Mouse (Mus musculus) MEL (cell line): ENCODE measurements around the gene Dnajb11. TPM values are rescaled to one million over a fixed set of nuclear protein-coding genes. Genes with fewer than 3 reads are reported as not detected.

Source experiments
- DNase-seq: peaks from one replicate; pipeline ENCODE4 v3.0.0; 2011; ENCODE audit warnings: low read depth, low spot score
- H3K27ac ChIP-seq: 2 replicates; pipeline ENCODE4 v1.5.1; 2012; ENCODE audit warnings: low read depth, mild to moderate bottlenecking, control low read depth, low read length, moderate library complexity; ENCODE audit not compliant: control insufficient read depth
- H3K27me3 ChIP-seq, 2 experiments: fragments of 150-350 bp in 1 of 2; sonication (generic) in 1 of 2; 2 replicates each; pipeline ENCODE4 v1.6.1; 2012; ENCODE audit warnings: low read length in 2 of 2, mild to moderate bottlenecking in 2 of 2, improper control_type of control experiment in 1 of 2, moderate library complexity in 1 of 2; ENCODE audit not compliant: insufficient read depth in 2 of 2, control insufficient read depth in 1 of 2
- H3K36me3 ChIP-seq, 2 experiments: 2 replicates each; pipeline ENCODE4 v1.6.1; 2012 to 2014; ENCODE audit warnings: low read length in 2 of 2, improper control_type of control experiment in 1 of 2, inconsistent platforms in 1 of 2, mild to moderate bottlenecking in 1 of 2; ENCODE audit not compliant: insufficient read depth in 2 of 2, control insufficient read depth in 1 of 2
- H3K4me1 ChIP-seq, 2 experiments: fragments of 150-350 bp in 1 of 2; sonication (generic) in 1 of 2; 2 replicates each; pipeline ENCODE4 v1.6.1; 2012; ENCODE audit warnings: low read length in 2 of 2, improper control_type of control experiment in 1 of 2, mild to moderate bottlenecking in 1 of 2; ENCODE audit not compliant: insufficient read depth in 2 of 2, control insufficient read depth in 1 of 2
- H3K4me3 ChIP-seq, 2 experiments: fragments of 150-350 bp in 1 of 2; sonication (generic) in 1 of 2; 2 replicates each; pipeline ENCODE4 v1.5.1; 2012; ENCODE audit warnings: low read depth in 2 of 2, low read length in 2 of 2, mild to moderate bottlenecking in 2 of 2, moderate library complexity in 2 of 2, control low read depth in 1 of 2, improper control_type of control experiment in 1 of 2; ENCODE audit not compliant: control insufficient read depth in 1 of 2, insufficient read depth in 1 of 2
- H3K79me2 ChIP-seq: 2 replicates; pipeline ENCODE4 v1.6.1; 2012; ENCODE audit warnings: mild to moderate bottlenecking, low read length, moderate library complexity; ENCODE audit not compliant: control insufficient read depth, poor library complexity, insufficient read depth
- H3K9ac ChIP-seq: 2 replicates; pipeline ENCODE4 v1.6.1; 2012; ENCODE audit warnings: low read depth, mild to moderate bottlenecking, control low read depth, low read length, moderate library complexity; ENCODE audit not compliant: control insufficient read depth, poor library complexity, severe bottlenecking
- H3K9me3 ChIP-seq: fragments of 150-350 bp; sonication (generic); replicated peaks from 2 replicates; pipeline ENCODE4 v1.6.1; 2012; ENCODE audit warnings: mild to moderate bottlenecking, low read length, improper control_type of control experiment, moderate library complexity; ENCODE audit not compliant: insufficient read depth
- CHD2 ChIP-seq: IDR thresholded peaks from 2 replicates; pipeline ENCODE4 v1.6.1; 2011; ENCODE audit warnings: low read length, improper control_type of control experiment
- CTCF ChIP-seq, 3 experiments: IDR thresholded peaks in 2 of 3; conservative IDR thresholded peaks in 1 of 3; 2 replicates each; pipeline ENCODE4 v1.5.1; 2011 to 2012; ENCODE audit warnings: low read length in 3 of 3, low read depth in 2 of 3, mild to moderate bottlenecking in 2 of 3, improper control_type of control experiment in 1 of 3, inconsistent platforms in 1 of 3, mixed read lengths in 1 of 3, moderate library complexity in 1 of 3; ENCODE audit not compliant: control insufficient read depth in 1 of 3, insufficient read depth in 1 of 3, poor library complexity in 1 of 3, severe bottlenecking in 1 of 3
- E2F4 ChIP-seq: IDR thresholded peaks from 2 replicates; pipeline ENCODE4 v1.6.1; 2011; ENCODE audit warnings: low read depth, low read length, improper control_type of control experiment, borderline replicate concordance
- GABPA ChIP-seq: IDR thresholded peaks from 2 replicates; pipeline ENCODE4 v1.6.1; 2012; ENCODE audit warnings: low read depth, mild to moderate bottlenecking, inconsistent platforms, low read length, improper control_type of control experiment, moderate library complexity
- HCFC1 ChIP-seq: IDR thresholded peaks from 2 replicates; pipeline ENCODE4 v1.6.1; 2012; ENCODE audit warnings: low read depth, mild to moderate bottlenecking, inconsistent platforms, low read length, improper control_type of control experiment, moderate library complexity
- JUND ChIP-seq: IDR thresholded peaks from 2 replicates; pipeline ENCODE4 v1.6.1; 2011; ENCODE audit warnings: low read depth, mild to moderate bottlenecking, improper control_type of control experiment, low read length
- KAT2A ChIP-seq: conservative IDR thresholded peaks from 2 replicates; pipeline ENCODE4 v1.6.1; 2012; ENCODE audit warnings: low read depth, low read length, improper control_type of control experiment, inconsistent platforms
- MAX ChIP-seq: IDR thresholded peaks from 2 replicates; pipeline ENCODE4 v1.6.1; 2011; ENCODE audit warnings: low read length, improper control_type of control experiment
- MXI1 ChIP-seq: IDR thresholded peaks from 2 replicates; pipeline ENCODE4 v1.6.1; 2011; ENCODE audit warnings: mild to moderate bottlenecking, low read depth, low read length, improper control_type of control experiment
- NRF1 ChIP-seq: IDR thresholded peaks from 2 replicates; pipeline ENCODE4 v1.6.1; 2014; ENCODE audit warnings: low read depth, mild to moderate bottlenecking, inconsistent platforms, low read length, improper control_type of control experiment, moderate library complexity; ENCODE audit not compliant: poor library complexity, insufficient read depth, severe bottlenecking
- POLR2AphosphoS2 ChIP-seq: IDR thresholded peaks from 2 replicates; pipeline ENCODE4 v1.6.1; 2011; ENCODE audit warnings: low read length, improper control_type of control experiment
- POLR2AphosphoS5 ChIP-seq: IDR thresholded peaks from 2 replicates; pipeline ENCODE4 v1.6.1; 2012; ENCODE audit warnings: low read depth, borderline replicate concordance, mild to moderate bottlenecking, inconsistent platforms, low read length, moderate library complexity, mixed read lengths
- SMC3 ChIP-seq: IDR thresholded peaks from 2 replicates; pipeline ENCODE4 v1.6.1; 2011; ENCODE audit warnings: low read depth, low read length, improper control_type of control experiment
- TAL1 ChIP-seq: IDR thresholded peaks from 2 replicates; pipeline ENCODE4 v1.6.1; 2012; ENCODE audit warnings: mild to moderate bottlenecking, inconsistent platforms, low read length, moderate library complexity, mixed read lengths
- TBP ChIP-seq: IDR thresholded peaks from 2 replicates; pipeline ENCODE4 v1.8.0; 2011; ENCODE audit warnings: low read depth, low read length, improper control_type of control experiment
- UBTF ChIP-seq: IDR thresholded peaks from 2 replicates; pipeline ENCODE4 v1.6.1; 2012; ENCODE audit warnings: low read depth, mild to moderate bottlenecking, inconsistent platforms, low read length, improper control_type of control experiment, moderate library complexity, borderline replicate concordance; ENCODE audit not compliant: insufficient read depth
- USF1 ChIP-seq: IDR thresholded peaks from 2 replicates; pipeline ENCODE4 v1.6.1; 2014; ENCODE audit warnings: low read depth, mild to moderate bottlenecking, inconsistent platforms, low read length, improper control_type of control experiment, moderate library complexity
- USF2 ChIP-seq, 2 experiments: IDR thresholded peaks; 2 replicates each; pipeline ENCODE4 v1.6.1; 2011 to 2012; ENCODE audit warnings: improper control_type of control experiment in 2 of 2, low read length in 2 of 2, borderline replicate concordance in 1 of 2, inconsistent platforms in 1 of 2, low read depth in 1 of 2, mild to moderate bottlenecking in 1 of 2; ENCODE audit not compliant: insufficient read depth in 1 of 2
- ZC3H11A ChIP-seq: IDR thresholded peaks from 2 replicates; pipeline ENCODE4 v1.6.1; 2012; ENCODE audit warnings: low read depth, mild to moderate bottlenecking, inconsistent platforms, low read length, improper control_type of control experiment
- polyA plus RNA-seq, 2 experiments: library from polyadenylated mRNA; stranded (reverse) in 1 of 2; unstranded in 1 of 2; fragments of >175 nt in 1 of 2; fragments of >200 nt in 1 of 2; gene quantifications; 2 replicates each; pipeline versions ENCODE4 v1.2.1 to v1.2.4; 2012; ENCODE audit warnings: low replicate concordance in 2 of 2, low read depth in 1 of 2; ENCODE audit not compliant: insufficient read length in 2 of 2, insufficient read depth in 1 of 2, missing spikeins in 1 of 2
- total RNA-seq: library from RNA; depleted of rRNA; stranded (reverse); fragments of 300-350 nt; gene quantifications from 2 replicates; pipeline ENCODE4 v1.2.3, GENCODE M21; 2012

The Dnajb11 gene
- total and polyA plus RNA-seq, 3 experiments: 90.2 to 147 (median 139) TPM

DNA sequence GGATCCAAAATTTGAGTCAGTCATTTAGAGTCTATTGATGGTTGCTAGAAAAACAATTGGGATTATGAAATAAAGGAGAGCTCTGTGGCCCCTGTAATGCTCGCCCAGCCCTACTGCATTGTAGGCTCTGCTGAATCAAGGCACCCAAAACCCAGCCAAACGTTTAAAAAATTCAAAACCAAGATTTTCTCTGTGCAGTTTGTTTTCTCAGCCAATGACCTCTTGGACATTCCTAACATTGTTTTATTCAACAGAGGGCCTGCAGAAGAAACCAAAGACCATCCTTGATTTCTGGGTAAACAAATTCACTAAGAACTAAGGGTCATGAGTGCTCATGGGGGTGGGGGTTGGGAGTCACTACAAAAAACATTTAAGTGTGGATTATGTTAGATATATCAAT, 46.2 kb upstream of the Dnajb11 start, which contains the start of gene Crygs:
TSS of gene Crygs (minus strand) at position 101 of the 400 bp plus-strand sequence.
- no peak within 1 kb of the TSS for H3K27ac ChIP-seq
- H3K4me1 ChIP-seq: no peaks in the 10 kb centered on the region
- H3K9me3 ChIP-seq: no peaks in the 10 kb centered on the region
- no peak for DNase-seq
- peaks cover 0 to 1% of the 10 kb centered on the region in 2 experiments; a peak in 1 of 4 replicates for H3K36me3 ChIP-seq
- TF ChIP-seq TBP (no peak), USF2 (IDR thresholded peaks at IDR 0.05; ENCODE audit: borderline replicate concordance in 1 of 2, insufficient read depth in 1 of 2, low read depth in 1 of 2, low read length in 2 of 2) (no peak)
- no peak within 1 kb of the TSS for H3K9ac ChIP-seq
- no peaks in the 10 kb centered on the region for H3K79me2 ChIP-seq
- H3K4me3 ChIP-seq: no peak within 1 kb of the TSS
- H3K27me3 ChIP-seq: no peaks in the 10 kb centered on the region

GRCm38 (mm10) chr16:22820731-22821130, 36.9 kb upstream of the Dnajb11 start:
- Histone ChIP-seq H3K9ac (no peak overlapping the region), H3K4me3 (no peak overlapping the region), H3K27me3 (no peaks in the 10 kb centered on the region), H3K36me3 (peaks cover 0 to 6% of the 10 kb centered on the region in 2 experiments; a peak in 2 of 4 replicates), H3K9me3 (no peaks in the 10 kb centered on the region), H3K4me1 (no peaks in the 10 kb centered on the region), H3K79me2 (no peaks in the 10 kb centered on the region), H3K27ac (no peak overlapping the region)
- peak; percentile 28 for DNase-seq
- TF ChIP-seq CTCF (IDR thresholded peaks at IDR 0.05 in 2 of 3, conservative IDR thresholded peaks at IDR 0.05 in 1 of 3; ENCODE audit: control insufficient read depth in 1 of 3, insufficient read depth in 1 of 3, low read depth in 2 of 3, low read length in 3 of 3, poor library complexity in 1 of 3, severe bottlenecking in 1 of 3) (peak in 2 of 3 experiments; percentile 20 to 25; a peak in 3 of 6 replicates), TAL1 (no peak)
- TF ChIP-seq, all 39 proteins: peak for 1

- DNase-seq: peak; percentile 17
- H3K36me3 ChIP-seq: peaks cover 0 to 43% of the 10 kb centered on the region in 2 experiments; a peak in 2 of 4 replicates
These were observed 24.6 kb upstream of the Dnajb11 start for GRCm38 (mm10) chr16:22832932-22833525.

More at GRCm38 (mm10) chr16:22832932-22833525, 24.6 kb upstream of the Dnajb11 start:
- H3K4me3 ChIP-seq: no peak overlapping the region
- H3K9me3 ChIP-seq: no peaks in the 10 kb centered on the region
- H3K9ac ChIP-seq: no peak overlapping the region
- no peaks in the 10 kb centered on the region for H3K4me1 ChIP-seq
- H3K79me2 ChIP-seq: no peaks in the 10 kb centered on the region; the same call in 1 of the 2 replicates
- H3K27me3 ChIP-seq: no peaks in the 10 kb centered on the region
- no peak overlapping the region for H3K27ac ChIP-seq
- TF ChIP-seq NRF1: no peak
- TF ChIP-seq E2F4: no peak
- no peak for TF ChIP-seq JUND
- TF ChIP-seq ZC3H11A: no peak
- no peak for TF ChIP-seq CTCF (IDR thresholded peaks at IDR 0.05 in 2 of 3, conservative IDR thresholded peaks at IDR 0.05 in 1 of 3; ENCODE audit: control insufficient read depth in 1 of 3, insufficient read depth in 1 of 3, low read depth in 2 of 3, low read length in 3 of 3, poor library complexity in 1 of 3, severe bottlenecking in 1 of 3)
- TF ChIP-seq KAT2A: no peak
- TF ChIP-seq GABPA: no peak
- TF ChIP-seq MAX: no peak
- no peak for TF ChIP-seq SMC3
- TF ChIP-seq MXI1: no peak
- TF ChIP-seq HCFC1: no peak
- no peak for TF ChIP-seq POLR2AphosphoS2
- no peak for TF ChIP-seq USF1
- TF ChIP-seq UBTF: no peak
- TF ChIP-seq CHD2: no peak
- no peak for TF ChIP-seq POLR2AphosphoS5
